Mouse (Mus musculus) megakaryocyte, embryonic 14.5 days (primary cell): ENCODE measurements around the gene Rgmb.

Experiments
- FLI1 ChIP-seq: IDR thresholded peaks from 2 replicates; pipeline ENCODE4 v1.6.1; 2012; ENCODE audit warnings: low read length, inconsistent platforms, mixed read lengths
- GATA1 ChIP-seq: IDR thresholded peaks from 3 replicates; pipeline ENCODE4 v1.6.1; 2012; ENCODE audit warnings: mixed read lengths, low read length, inconsistent platforms, borderline replicate concordance

DNA sequence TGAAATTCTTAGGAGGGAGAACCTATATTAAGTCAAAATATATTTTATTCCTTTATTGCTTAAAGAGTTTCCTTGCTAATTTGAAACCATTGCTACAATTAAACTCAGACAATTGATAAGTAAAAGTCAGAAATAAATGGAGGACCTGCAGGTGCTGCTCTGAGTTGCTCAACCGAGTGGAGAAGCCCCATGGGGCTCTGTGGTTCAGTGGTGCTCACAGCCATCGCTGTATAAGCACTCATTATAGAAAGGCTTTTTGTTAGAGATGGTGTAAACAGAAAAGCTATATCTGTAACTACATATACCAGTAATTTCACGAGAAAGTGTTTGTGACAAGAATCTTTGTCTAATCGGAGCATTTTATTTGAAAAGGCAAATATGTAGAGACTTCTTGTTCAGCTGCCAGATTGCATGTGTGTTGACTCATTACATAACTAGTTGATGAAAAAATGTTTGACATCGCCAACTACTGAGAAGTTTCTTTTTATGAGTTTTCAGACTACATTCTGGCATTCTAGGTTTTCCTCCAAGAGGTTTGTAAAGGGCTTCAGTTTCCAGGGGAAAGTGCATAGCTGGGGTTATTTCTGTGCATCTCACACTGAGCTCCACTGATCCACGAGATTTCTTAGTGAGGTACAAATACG, 61.6 kb downstream of the Rgmb start:
- TF ChIP-seq GATA1 (no peak), FLI1 (no peak)
